Mouse (Mus musculus) C2C12 (cell line): ENCODE measurements around the gene Rhoh. TPM values are rescaled to one million over a fixed set of nuclear protein-coding genes. Genes with fewer than 3 reads are reported as not detected.

Source experiments
- H3K27me3 ChIP-seq: one replicate; pipeline ENCODE4 v1.6.1; 2011; ENCODE audit not compliant: control insufficient read depth, insufficient read depth, insufficient read length
- H3K36me3 ChIP-seq: one replicate; pipeline ENCODE4 v1.6.1; 2011; ENCODE audit not compliant: control insufficient read depth, insufficient read depth
- H3K4me3 ChIP-seq: one replicate; pipeline ENCODE4 v1.5.1; 2011; ENCODE audit warnings: mild to moderate bottlenecking, control low read depth; ENCODE audit not compliant: poor library complexity, insufficient read depth, severe bottlenecking
- H3K79me2 ChIP-seq: one replicate; pipeline ENCODE4 v1.6.1; 2011; ENCODE audit not compliant: control insufficient read depth, insufficient read depth
- H3K79me3 ChIP-seq: one replicate; pipeline ENCODE4 v1.6.1; 2011; ENCODE audit warnings: low read depth, control low read depth
- H3ac ChIP-seq: one replicate; pipeline ENCODE3; 2011; ENCODE audit warnings: low read depth; ENCODE audit not compliant: control insufficient read depth, insufficient read length
- CEBPB ChIP-seq: IDR thresholded peaks from one replicate; pipeline ENCODE4 v1.6.1; 2011; ENCODE audit warnings: low read depth, mild to moderate bottlenecking, control low read depth, moderate library complexity
- CTCF ChIP-seq: IDR thresholded peaks from one replicate; pipeline ENCODE4 v1.5.1; 2011; ENCODE audit not compliant: control insufficient read depth, insufficient read depth, insufficient read length
- FOSL1 ChIP-seq: IDR thresholded peaks from one replicate; pipeline ENCODE4 v1.8.0; 2011; ENCODE audit warnings: mild to moderate bottlenecking, low read length; ENCODE audit not compliant: poor library complexity, insufficient read depth, severe bottlenecking
- MAX ChIP-seq: IDR thresholded peaks from one replicate; pipeline ENCODE4 v1.6.1; 2011; ENCODE audit warnings: mild to moderate bottlenecking, control low read depth
- MYOD1 ChIP-seq: IDR thresholded peaks from one replicate; pipeline ENCODE4 v1.6.1; 2011; ENCODE audit warnings: low read depth; ENCODE audit not compliant: control insufficient read depth, insufficient read length
- MYOG ChIP-seq: IDR thresholded peaks from one replicate; pipeline ENCODE4 v1.6.1; 2011; ENCODE audit not compliant: control insufficient read depth, insufficient read length; ENCODE audit errors: extremely low read depth
- USF1 ChIP-seq: IDR thresholded peaks from one replicate; pipeline ENCODE4 v1.6.1; 2011; ENCODE audit warnings: low read depth, mild to moderate bottlenecking, control low read depth, moderate library complexity
- polyA plus RNA-seq: library from polyadenylated mRNA; unstranded; fragments of >200 nt; fragmentation: generic; extraction: Trizol; gene quantifications from one replicate; pipeline ENCODE4 v1.2.1, GENCODE M21; 2012; ENCODE audit warnings: missing spikeins

Rhoh gene
- polyA plus RNA-seq, 1 experiment: not detected

GRCm38 (mm10) chr5:65921477-65922138 is 60.6 kb downstream of the Rhoh start:
- Histone ChIP-seq H3K79me3 (no peaks in the 10 kb centered on the region), H3K27me3 (peaks cover 4% of the 10 kb centered on the region), H3ac (no peak overlapping the region), H3K79me2 (no peaks in the 10 kb centered on the region), H3K36me3 (no peaks in the 10 kb centered on the region), H3K4me3 (no peak overlapping the region)
- TF ChIP-seq MAX (no peak), MYOG (no peak)

- Histone ChIP-seq H3K4me3 (no peak overlapping the region), H3K79me2 (no peaks in the 10 kb centered on the region), H3K27me3 (peaks cover 4% of the 10 kb centered on the region), H3K36me3 (no peaks in the 10 kb centered on the region), H3ac (no peak overlapping the region), H3K79me3 (no peaks in the 10 kb centered on the region)
- TF ChIP-seq USF1 (no peak), MYOG (no peak), CEBPB (no peak), MAX (no peak), CTCF (no peak), MYOD1 (no peak), FOSL1 (no peak)
Observed at GRCm38 (mm10) chr5:65926666-65927065, 65.7 kb downstream of the Rhoh start.

- Histone ChIP-seq H3K36me3 (no peaks in the 10 kb centered on the region), H3K79me3 (no peaks in the 10 kb centered on the region), H3K27me3 (no peaks in the 10 kb centered on the region), H3K4me3 (no peak overlapping the region), H3K79me2 (no peaks in the 10 kb centered on the region), H3ac (no peak overlapping the region)
- TF ChIP-seq MYOG (no peak), FOSL1 (no peak), MAX (no peak), CEBPB (no peak), USF1 (no peak), CTCF (no peak), MYOD1 (no peak)
Observed at GRCm38 (mm10) chr5:65929162-65929561, 68.1 kb downstream of the Rhoh start.

GRCm38 (mm10) chr5:65930171-65930570 is 69.2 kb downstream of the Rhoh start:
- TF ChIP-seq FOSL1: no peak
- no peak for TF ChIP-seq MYOG
- TF ChIP-seq CEBPB: no peak
- no peak for TF ChIP-seq MYOD1
- TF ChIP-seq USF1: no peak
- TF ChIP-seq MAX: no peak
- no peak for TF ChIP-seq CTCF
- Histone ChIP-seq H3K79me3 (no peaks in the 10 kb centered on the region), H3K36me3 (no peaks in the 10 kb centered on the region), H3K4me3 (no peak overlapping the region), H3ac (no peak overlapping the region), H3K27me3 (no peaks in the 10 kb centered on the region), H3K79me2 (no peaks in the 10 kb centered on the region)

DNA sequence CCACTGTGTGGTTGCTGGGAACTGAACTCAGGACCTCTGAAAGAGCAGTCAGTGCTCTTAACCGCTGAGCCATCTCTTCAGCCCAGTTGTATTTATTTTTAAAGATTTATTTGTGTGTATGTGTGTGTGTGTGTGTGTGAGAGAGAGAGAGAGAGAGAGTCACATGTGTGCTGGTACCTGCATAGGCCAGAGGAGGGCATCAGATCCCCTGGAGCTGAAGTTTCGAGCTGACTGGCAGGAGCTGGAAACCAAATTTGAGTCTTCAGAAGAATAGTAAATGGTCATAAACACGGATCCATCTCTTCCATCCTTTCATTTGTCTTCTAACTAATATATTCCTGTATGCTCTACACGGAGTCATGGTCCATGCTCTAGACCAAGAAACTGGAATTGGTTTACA is 72.2 kb downstream of the Rhoh start:
- Histone ChIP-seq H3K79me2 (no peaks in the 10 kb centered on the region), H3K36me3 (no peaks in the 10 kb centered on the region)
- TF ChIP-seq USF1: no peak
- TF ChIP-seq CEBPB: no peak
- no peak for TF ChIP-seq FOSL1
- TF ChIP-seq MYOG: no peak
- no peak for TF ChIP-seq CTCF
- no peak for TF ChIP-seq MYOD1
- TF ChIP-seq MAX: no peak

DNA sequence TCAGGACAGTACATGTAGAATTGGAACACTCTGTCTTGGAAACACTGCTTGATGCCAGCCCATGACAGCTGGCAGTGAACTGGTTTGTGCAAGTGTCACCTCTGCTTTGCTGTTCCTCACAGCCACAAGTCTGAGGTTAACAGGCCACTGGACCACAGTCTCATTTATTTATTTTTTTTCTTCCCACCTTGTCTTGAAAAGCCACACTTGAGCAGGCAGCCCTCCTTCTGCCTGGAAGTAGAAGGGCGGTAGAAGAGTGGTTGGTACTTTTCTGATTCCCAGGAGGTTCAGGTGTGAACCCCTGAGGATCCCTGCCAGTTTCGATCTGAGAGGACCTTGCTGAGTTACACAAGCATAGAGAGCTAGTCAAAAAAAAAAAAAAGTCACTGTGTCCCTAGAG is 72.8 kb downstream of the Rhoh start:
- H3K27me3 ChIP-seq: peaks cover 4% of the 10 kb centered on the region
- no peaks in the 10 kb centered on the region for H3K79me3 ChIP-seq
- H3ac ChIP-seq: no peak overlapping the region
- H3K4me3 ChIP-seq: no peak overlapping the region
- H3K36me3 ChIP-seq: no peaks in the 10 kb centered on the region
- TF ChIP-seq MYOG (no peak), FOSL1 (no peak), MYOD1 (no peak), MAX (no peak), CTCF (no peak), CEBPB (no peak), USF1 (no peak)
- H3K79me2 ChIP-seq: no peaks in the 10 kb centered on the region

More for the DNA sequence above, 72.2 kb downstream of the Rhoh start:
- Histone ChIP-seq H3K27me3 (peaks cover 4% of the 10 kb centered on the region), H3K79me3 (no peaks in the 10 kb centered on the region), H3K4me3 (no peak overlapping the region), H3ac (no peak overlapping the region)
